Mouse (Mus musculus) C2C12 (cell line): Measurements from ENCODE around the gene Fmc1.

ENCODE experiments used
- CTCF ChIP-seq: IDR thresholded peaks from one replicate; pipeline ENCODE4 v1.5.1; 2011; ENCODE audit not compliant: control insufficient read depth, insufficient read depth, insufficient read length
- MYOD1 ChIP-seq: IDR thresholded peaks from one replicate; pipeline ENCODE4 v1.6.1; 2011; ENCODE audit warnings: low read depth; ENCODE audit not compliant: control insufficient read depth, insufficient read length
- USF1 ChIP-seq: IDR thresholded peaks from one replicate; pipeline ENCODE4 v1.6.1; 2011; ENCODE audit warnings: low read depth, mild to moderate bottlenecking, control low read depth, moderate library complexity

DNA sequence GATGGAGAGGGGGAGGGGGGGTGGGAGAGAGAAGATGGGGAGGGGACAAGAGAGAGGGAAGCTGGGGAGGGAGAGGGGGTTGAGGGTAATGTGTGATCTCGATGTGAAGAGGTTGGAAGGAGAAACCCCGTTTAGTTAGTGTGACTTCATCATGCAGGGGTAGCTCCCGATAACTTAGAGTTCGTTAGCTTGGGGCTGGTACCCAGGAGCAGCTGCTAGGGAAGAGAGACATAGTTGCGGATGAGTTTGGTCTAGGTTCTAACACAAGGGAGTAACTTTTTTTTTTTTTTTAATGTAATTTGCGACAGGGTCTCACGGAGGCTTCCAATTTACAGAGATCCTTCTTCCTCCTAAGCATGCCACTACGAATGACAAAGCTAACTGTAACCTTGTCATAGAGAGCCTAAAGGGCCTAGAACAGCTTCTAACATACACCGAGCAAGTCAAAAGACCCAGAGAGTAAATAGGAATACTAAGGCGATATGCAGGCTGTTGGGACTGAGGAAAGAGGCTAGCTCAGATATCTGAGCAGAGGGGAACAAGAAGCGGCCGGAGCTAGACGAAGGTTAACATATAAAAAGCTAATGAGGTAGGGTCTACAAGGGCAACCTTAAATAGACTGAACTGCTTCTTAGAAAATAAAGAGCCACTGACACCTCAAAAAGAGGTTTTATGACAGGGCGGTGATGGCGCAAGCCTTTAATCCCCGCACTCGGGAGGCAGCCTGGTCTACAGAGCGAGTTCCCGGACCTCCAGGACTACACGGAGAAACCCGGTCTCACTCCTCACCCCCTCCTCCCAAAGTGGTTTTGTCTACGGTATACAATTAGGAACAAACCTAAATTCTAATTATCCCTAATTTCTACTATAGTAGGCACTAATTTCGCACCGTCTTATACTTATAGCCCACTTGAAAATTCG lies 542 bp upstream of the Fmc1 start:
- TF ChIP-seq CTCF (no peak), USF1 (no peak), MYOD1 (no peak)
